Mouse (Mus musculus): Measurements from ENCODE around the gene Adamts14.

DNA sequence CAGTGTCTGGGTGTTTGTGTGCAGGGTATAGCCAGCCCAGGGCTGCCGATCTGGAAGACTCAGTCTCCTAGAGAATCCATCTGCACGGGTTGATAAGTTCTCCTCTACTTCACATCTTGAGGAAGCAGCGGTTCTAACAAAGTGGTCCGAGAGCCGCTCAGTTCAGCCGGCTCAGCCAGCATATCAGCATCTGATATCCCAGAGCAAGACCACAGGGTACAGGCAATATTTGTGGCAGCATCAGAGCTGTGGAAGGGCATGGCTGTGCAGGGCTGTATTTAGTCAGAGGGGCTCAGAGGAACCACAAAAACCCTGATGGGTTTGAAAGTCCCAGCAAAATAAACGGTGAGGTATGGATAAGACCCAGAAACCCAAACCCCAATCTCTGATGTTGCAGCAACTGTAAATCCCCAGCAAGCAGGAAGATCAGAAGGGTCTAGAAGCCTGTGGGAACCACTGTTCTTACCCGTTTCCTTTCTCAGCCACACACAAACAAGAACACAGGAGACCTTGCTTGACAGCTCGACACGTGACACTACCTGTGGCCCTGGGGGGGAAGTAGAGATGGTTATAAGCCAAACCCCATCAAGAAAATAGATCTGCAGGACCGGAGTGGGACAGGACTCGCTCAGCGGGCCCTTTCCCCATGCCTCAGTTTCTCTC is 32.8 kb upstream of the Adamts14 start:
- no peak for TF ChIP-seq CTCF (IDR thresholded peaks at IDR 0.05)
- no peak for TF ChIP-seq EP300 (IDR thresholded peaks at IDR 0.05)
